Mouse (Mus musculus) heart, embryonic 16.5 days (tissue): ENCODE measurements around the gene Itgae. TPM values are rescaled to one million over a fixed set of nuclear protein-coding genes. Genes with fewer than 3 reads are reported as not detected.

Experiments used
- ATAC-seq: fragments of 200-750 bp; cut with Nextera tagmentation; replicated peaks from 2 replicates; pipeline ENCODE4 v1.8.0; 2017; ENCODE audit warnings: moderate number of reproducible peaks; ENCODE audit not compliant: insufficient read depth, low FRiP score; ENCODE audit errors: extremely low read depth
- H3K27ac ChIP-seq: fragments of 300-500 bp; sonication (generic); 2 replicates; pipeline ENCODE4 v1.5.1; 2014; ENCODE audit warnings: mild to moderate bottlenecking, low read length, control low read depth, moderate library complexity
- H3K27me3 ChIP-seq: fragments of 300-500 bp; sonication (generic); 2 replicates; pipeline ENCODE4 v1.6.1; 2014; ENCODE audit warnings: low read length, mixed read lengths; ENCODE audit not compliant: control insufficient read depth, insufficient read depth
- H3K36me3 ChIP-seq: fragments of 300-500 bp; sonication (generic); 2 replicates; pipeline ENCODE4 v1.6.1; 2014; ENCODE audit not compliant: control insufficient read depth, insufficient read depth
- H3K4me1 ChIP-seq: fragments of 300-500 bp; sonication (generic); 2 replicates; pipeline ENCODE4 v1.6.1; 2014; ENCODE audit warnings: low read length, mixed read lengths; ENCODE audit not compliant: control insufficient read depth, insufficient read depth
- H3K4me2 ChIP-seq: fragments of 300-500 bp; sonication (generic); 2 replicates; pipeline ENCODE4 v1.6.1; 2014; ENCODE audit warnings: low read depth, mild to moderate bottlenecking, control low read depth, low read length
- H3K4me3 ChIP-seq: fragments of 300-500 bp; sonication (generic); 2 replicates; pipeline ENCODE4 v1.5.1; 2014; ENCODE audit warnings: mild to moderate bottlenecking, control low read depth, low read length
- H3K9ac ChIP-seq: fragments of 300-500 bp; sonication (generic); 2 replicates; pipeline ENCODE4 v1.6.1; 2014; ENCODE audit warnings: low read length, control low read depth
- H3K9me3 ChIP-seq: fragments of 300-500 bp; sonication (generic); replicated peaks from 2 replicates; pipeline ENCODE4 v1.6.1; 2016; ENCODE audit warnings: low read length; ENCODE audit not compliant: control insufficient read depth
- WGBS: fragments of 180-500 bp; shearing (Covaris S2); extraction: QIAGEN DNeasy Blood & Tissue Kit; methylation state at CpG from one replicate; pipeline ENCODE4 v1.1.7; 2014; 5-methylcytosine and 5-hydroxymethylcytosine counted together
- polyA plus RNA-seq: library from polyadenylated mRNA; unstranded; fragments of >200 nt; fragmentation: Nextera tagmentation; extraction: Ambion mirVana; gene quantifications from 2 replicates; pipeline ENCODE4 v1.2.1, GENCODE M21; 2015

The Itgae gene
- polyA plus RNA-seq, 1 experiment from 2014 or later, result 2.2 TPM

DNA sequence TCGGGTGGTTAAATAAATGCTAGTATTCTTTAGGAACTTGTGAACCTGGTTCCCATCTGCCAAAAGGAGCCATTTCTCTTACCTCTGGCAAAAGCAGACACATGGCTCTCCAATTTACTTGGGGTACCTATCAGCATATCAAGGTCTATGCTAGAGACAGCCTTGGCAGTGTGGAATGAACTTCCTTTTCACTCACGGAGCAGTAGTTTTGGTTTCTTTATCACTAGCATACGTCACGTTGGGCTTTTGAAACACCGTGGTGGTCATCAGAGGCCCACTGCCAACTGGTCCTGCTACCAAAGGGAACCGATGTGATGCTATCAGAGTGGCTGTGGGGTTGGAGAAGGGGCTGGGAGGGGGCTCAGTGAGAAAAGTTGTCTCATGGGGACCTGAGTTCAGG, 42.6 kb downstream of the Itgae start:
- H3K4me2 ChIP-seq, result no peak overlapping the region
- peaks cover 22% of the 10 kb centered on the region for H3K4me1 ChIP-seq
- whole genome bisulfite sequencing, result 85% methylated on average over 6 of the region's 6 CpGs
- no peak overlapping the region for H3K9ac ChIP-seq
- H3K27ac ChIP-seq, result no peak overlapping the region
- no peaks in the 10 kb centered on the region for H3K9me3 ChIP-seq
- H3K4me3 ChIP-seq, result no peak overlapping the region
- H3K27me3 ChIP-seq, result no peaks in the 10 kb centered on the region
- no peak for ATAC-seq
- peaks cover 7% of the 10 kb centered on the region; the same call in 1 of the 2 replicates for H3K36me3 ChIP-seq

- no peak overlapping the region for H3K27ac ChIP-seq
- peaks cover 26% of the 10 kb centered on the region for H3K4me1 ChIP-seq
- no peaks in the 10 kb centered on the region for H3K9me3 ChIP-seq
- peak overlapping the region; percentile 28 for H3K4me2 ChIP-seq
- 88% methylated on average over 5 of the region's 5 CpGs for WGBS
- H3K27me3 ChIP-seq, result no peaks in the 10 kb centered on the region
- peaks cover 7% of the 10 kb centered on the region; the same call in 1 of the 2 replicates for H3K36me3 ChIP-seq
- H3K4me3 ChIP-seq, result no peak overlapping the region
- ATAC-seq, result no peak
- no peak overlapping the region for H3K9ac ChIP-seq
These were observed 43.8 kb downstream of the Itgae start for GRCm38 (mm10) chr11:73134222-73134621.

- H3K4me2 ChIP-seq, result peak overlapping the region; percentile 81
- peaks cover 7% of the 10 kb centered on the region; the same call in 1 of the 2 replicates for H3K36me3 ChIP-seq
- 59% methylated on average over 6 of the region's 6 CpGs for WGBS
- peaks cover 26% of the 10 kb centered on the region for H3K4me1 ChIP-seq
- no peak overlapping the region for H3K27ac ChIP-seq
- ATAC-seq, result no peak
- H3K4me3 ChIP-seq, result peak overlapping the region; percentile 79
- H3K27me3 ChIP-seq, result no peaks in the 10 kb centered on the region
- no peaks in the 10 kb centered on the region for H3K9me3 ChIP-seq
- H3K9ac ChIP-seq, result peak overlapping the region; percentile 82
These were observed 46.2 kb downstream of the Itgae start for GRCm38 (mm10) chr11:73136587-73136986.

GRCm38 (mm10) chr11:73137116-73137515, 46.7 kb downstream of the Itgae start:
- peaks cover 26% of the 10 kb centered on the region for H3K4me1 ChIP-seq
- no peaks in the 10 kb centered on the region for H3K9me3 ChIP-seq
- WGBS, result 20% methylated on average over 11 of the region's 11 CpGs
- H3K27me3 ChIP-seq, result no peaks in the 10 kb centered on the region
- ATAC-seq, result no peak
- H3K9ac ChIP-seq, result peak overlapping the region; percentile 82
- peak overlapping the region; percentile 79 for H3K4me3 ChIP-seq
- H3K27ac ChIP-seq, result peak overlapping the region; percentile 30; the same call in 1 of the 2 replicates
- peak overlapping the region; percentile 81 for H3K4me2 ChIP-seq
- H3K36me3 ChIP-seq, result peaks cover 7% of the 10 kb centered on the region; the same call in 1 of the 2 replicates

DNA sequence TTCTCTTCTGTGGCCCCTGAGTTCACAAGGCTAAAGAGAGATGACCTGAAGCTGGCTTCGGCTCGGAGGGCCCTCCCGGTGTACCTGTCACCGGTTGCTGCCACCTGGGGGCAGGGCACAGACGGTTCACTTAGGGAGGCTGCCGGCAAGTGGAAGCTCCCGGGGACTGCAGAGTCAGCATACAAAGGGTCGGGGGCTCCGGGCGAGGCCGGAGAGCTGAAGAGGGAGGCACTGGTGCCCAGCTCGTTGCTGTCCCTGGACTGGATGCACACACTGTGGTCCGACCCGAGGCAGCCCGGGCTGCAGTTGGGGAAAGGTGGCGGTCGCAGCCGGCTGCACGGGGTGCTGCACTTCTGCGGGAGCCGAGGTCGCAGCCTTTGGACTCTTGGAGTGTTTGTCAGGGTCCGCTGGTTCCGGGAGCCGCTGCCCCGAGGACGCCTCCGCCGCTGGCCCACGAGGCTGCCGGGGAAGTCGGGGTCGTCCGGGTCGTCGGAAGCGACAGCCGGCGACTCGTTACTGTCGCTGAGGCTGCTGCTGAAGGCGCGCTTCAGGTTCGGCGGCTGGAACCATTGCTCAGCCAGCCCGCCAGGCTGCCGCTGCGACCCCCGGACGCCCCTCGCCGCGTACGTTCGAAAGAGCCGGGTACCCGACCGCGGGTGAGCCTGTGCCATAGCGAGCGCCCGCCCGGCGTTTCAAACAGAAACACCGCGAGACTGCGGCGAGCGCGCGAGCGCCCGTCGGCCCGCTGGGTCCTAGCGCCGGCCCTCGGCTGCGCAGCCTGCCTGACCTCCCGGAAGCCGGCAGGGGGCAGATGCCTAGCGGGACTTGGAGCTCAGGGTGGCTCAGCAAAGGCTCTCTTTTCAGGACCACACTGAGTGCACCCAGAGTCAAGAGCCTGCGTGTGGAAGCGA, 47.5 kb downstream of the Itgae start, which contains the start of gene Haspin:
Gene Haspin, minus strand, starts transcription at position 704 of the 911 bp plus-strand sequence.
- peak within 1 kb of the TSS; percentile 82 for H3K9ac ChIP-seq
- peak; percentile 91 for ATAC-seq
- H3K36me3 ChIP-seq, result 0 out of 2 replicates have a peak, but pooled peaks cover 5% of the 10 kb centered on the region
- WGBS, result under 1% methylated on average over 84 of the region's 84 CpGs
- no peaks in the 10 kb centered on the region for H3K27me3 ChIP-seq
- H3K4me3 ChIP-seq, result peak within 1 kb of the TSS; percentile 79
- peak within 1 kb of the TSS; percentile 30; the same call in 1 of the 2 replicates for H3K27ac ChIP-seq
- H3K9me3 ChIP-seq, result no peaks in the 10 kb centered on the region
- peak within 1 kb of the TSS; percentile 81 for H3K4me2 ChIP-seq
- H3K4me1 ChIP-seq, result peaks cover 26% of the 10 kb centered on the region

DNA sequence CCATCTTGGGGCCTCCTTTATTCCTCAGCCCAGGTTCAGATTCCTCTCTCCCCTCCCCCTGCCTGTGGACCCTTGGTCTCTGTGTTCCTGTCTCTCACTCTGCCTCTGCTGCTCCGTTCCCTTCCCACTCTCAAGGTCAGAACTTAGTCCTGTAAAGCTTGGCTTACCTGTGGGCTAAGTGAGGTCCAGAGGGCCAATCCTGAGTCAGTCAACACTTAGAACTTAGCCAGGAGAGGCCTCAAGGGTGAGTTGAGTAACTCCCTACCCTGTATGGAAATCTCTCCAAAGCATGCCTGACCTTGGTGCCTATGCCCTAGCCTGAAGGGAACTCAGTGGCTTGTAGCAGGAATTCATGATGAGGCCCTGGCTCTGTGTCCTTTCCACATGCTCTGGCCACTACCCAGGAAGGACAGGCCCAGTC, 53.9 kb downstream of the Itgae start:
- 31% methylated on average over 1 of the region's 1 CpGs for WGBS

DNA sequence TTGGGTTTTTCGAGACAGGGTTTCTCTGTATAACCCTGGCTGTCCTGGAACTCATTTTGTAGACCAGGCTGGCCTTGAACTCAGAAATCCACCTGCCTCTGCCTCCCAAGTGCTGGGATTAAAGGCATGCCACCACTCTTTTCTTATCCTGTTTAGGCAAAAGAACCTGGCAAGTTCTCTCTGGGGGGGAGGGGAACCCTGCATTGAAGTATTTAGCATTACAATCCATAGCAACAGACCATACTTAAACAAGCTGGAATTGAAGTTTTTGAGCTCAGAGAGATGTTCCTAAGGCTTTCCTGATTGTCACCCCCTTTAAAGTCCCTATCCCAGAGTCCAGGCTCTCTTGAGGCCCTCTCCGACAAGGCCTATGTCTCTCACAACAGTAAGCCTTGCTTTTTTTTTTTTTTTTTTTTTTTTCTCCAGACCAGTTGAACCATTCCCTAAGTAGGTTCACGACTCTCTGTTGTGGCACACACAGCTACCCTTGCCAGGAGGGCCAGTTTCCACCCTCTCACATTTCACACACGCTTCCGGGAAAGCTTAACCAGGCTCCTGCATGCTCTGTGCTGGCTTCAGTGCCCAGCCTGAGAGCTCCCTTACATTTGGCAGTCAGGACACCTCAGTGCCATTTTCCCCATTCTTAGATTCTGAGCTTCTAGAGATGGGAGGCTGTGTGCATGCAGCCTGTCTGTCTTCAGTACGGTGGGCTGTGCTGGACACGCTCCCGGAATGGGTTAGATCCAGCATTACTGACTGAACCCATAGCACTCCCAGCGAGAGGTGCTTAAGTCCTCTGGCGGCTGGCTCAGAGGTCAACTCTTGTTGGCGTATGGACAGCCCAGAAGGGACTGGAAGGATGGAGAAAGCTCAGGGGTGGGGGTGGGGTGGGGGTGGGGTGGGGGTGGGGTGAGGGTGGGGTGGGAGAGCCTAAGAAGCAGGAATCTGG, 55.9 kb downstream of the Itgae start:
- Histone ChIP-seq H3K9ac (no peak overlapping the region), H3K27ac (no peak overlapping the region), H3K9me3 (no peaks in the 10 kb centered on the region), H3K4me2 (no peak overlapping the region), H3K27me3 (no peaks in the 10 kb centered on the region), H3K4me3 (no peak overlapping the region), H3K4me1 (no peaks in the 10 kb centered on the region), H3K36me3 (no peaks in the 10 kb centered on the region)
- whole genome bisulfite sequencing, result 56% methylated on average over 11 of the region's 11 CpGs
- no peak for ATAC-seq

More for the DNA sequence above, 53.9 kb downstream of the Itgae start:
- no peaks in the 10 kb centered on the region for H3K27me3 ChIP-seq
- H3K9ac ChIP-seq, result no peak overlapping the region
- no peaks in the 10 kb centered on the region for H3K9me3 ChIP-seq
- no peak for ATAC-seq
- no peak overlapping the region for H3K4me3 ChIP-seq
- H3K27ac ChIP-seq, result no peak overlapping the region
- H3K36me3 ChIP-seq, result no peaks in the 10 kb centered on the region
- H3K4me1 ChIP-seq, result no peaks in the 10 kb centered on the region
- H3K4me2 ChIP-seq, result no peak overlapping the region

DNA sequence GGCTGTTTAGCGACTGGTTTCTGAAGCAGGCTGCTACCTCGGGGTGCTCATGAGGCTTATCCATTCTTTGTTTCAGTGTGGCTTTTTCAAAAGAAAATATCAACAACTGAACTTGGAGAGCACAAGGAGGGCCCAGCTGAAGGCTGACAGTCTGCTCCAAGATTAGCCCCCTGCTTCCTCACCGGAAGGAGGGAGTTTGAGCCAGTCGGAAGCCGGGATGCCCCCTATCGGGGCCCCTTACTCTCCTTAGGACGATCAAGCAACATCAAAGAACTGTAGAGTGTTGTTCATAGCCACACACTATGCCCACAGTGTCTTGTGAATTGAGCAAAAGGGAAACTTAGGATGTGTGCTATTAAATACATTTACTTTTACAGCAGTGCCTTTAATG, 56.6 kb downstream of the Itgae start:
- Histone ChIP-seq H3K4me3 (no peak overlapping the region), H3K9me3 (no peaks in the 10 kb centered on the region), H3K4me2 (no peak overlapping the region), H3K27ac (no peak overlapping the region), H3K4me1 (no peaks in the 10 kb centered on the region), H3K36me3 (no peaks in the 10 kb centered on the region), H3K9ac (no peak overlapping the region), H3K27me3 (no peaks in the 10 kb centered on the region)
- 48% methylated on average over 7 of the region's 7 CpGs for WGBS
- no peak for ATAC-seq
